Mouse (Mus musculus): Measurements from ENCODE around the gene Selenom. TPM values are rescaled to one million over a fixed set of nuclear protein-coding genes. Genes with fewer than 3 reads are reported as not detected.

The Selenom gene
- polyA plus RNA-seq, 1 experiment from 2014 or later: 151 TPM

GRCm38 (mm10) chr11:3539826-3540196 is 25.3 kb downstream of the Selenom start:
- ATAC-seq (ENCODE audit: insufficient number of reproducible peaks, insufficient read depth, low FRiP score, low read depth): no peak
- WGBS: 73% methylated on average over 4 of the region's 4 CpGs

GRCm38 (mm10) chr11:3540451-3541085 is 26.1 kb downstream of the Selenom start, which contains the start of gene Smtn:
Gene Smtn, minus strand, starts transcription at chr11:3540612.
- WGBS: 89% methylated on average over 23 of the region's 23 CpGs
- ATAC-seq (ENCODE audit: insufficient number of reproducible peaks, insufficient read depth, low FRiP score, low read depth): no peak
- H3K4me3 ChIP-seq (ENCODE audit: control insufficient read depth in 1 of 2, insufficient read depth in 1 of 2, low read depth in 1 of 2, low read length in 2 of 2): peak within 1 kb of the TSS; percentile 64 to 66
- peak within 1 kb of the TSS; percentile 66 for H3K4me2 ChIP-seq (ENCODE audit: low read length)
- H3K9ac ChIP-seq (ENCODE audit: low read length): peak within 1 kb of the TSS; percentile 89
- H3K27ac ChIP-seq (replicated peaks in 1 of 2; ENCODE audit: control insufficient read depth in 1 of 2, insufficient read depth in 1 of 2, low read depth in 2 of 2, low read length in 2 of 2): 0 out of 4 replicates have a peak within 1 kb of the TSS, but pooled peaks of 1 of the 2 experiments have one; percentile 14
- H3K27me3 ChIP-seq (ENCODE audit: control insufficient read depth, insufficient read depth, low read length): no peaks in the 10 kb centered on the region
- H3K9me3 ChIP-seq (ENCODE audit: control insufficient read depth, low read length): peaks cover 6% of the 10 kb centered on the region; the same call in 1 of the 2 replicates
- H3K36me3 ChIP-seq (ENCODE audit: control insufficient read depth, insufficient read depth, low read length): peaks cover 5% of the 10 kb centered on the region; the same call in 1 of the 2 replicates
- H3K4me1 ChIP-seq (ENCODE audit: control insufficient read depth in 2 of 2, insufficient read depth in 2 of 2, low read length in 2 of 2): peaks cover 14 to 30% of the 10 kb centered on the region in 2 experiments

More at GRCm38 (mm10) chr11:3539826-3540196, 25.3 kb downstream of the Selenom start:
- Histone ChIP-seq H3K4me3 (ENCODE audit: control insufficient read depth in 1 of 2, insufficient read depth in 1 of 2, low read depth in 1 of 2, low read length in 2 of 2) (peak overlapping the region; percentile 64 to 66), H3K36me3 (ENCODE audit: control insufficient read depth, insufficient read depth, low read length) (peaks cover 7% of the 10 kb centered on the region), H3K9me3 (ENCODE audit: control insufficient read depth, low read length) (peaks cover 6% of the 10 kb centered on the region; the same call in 1 of the 2 replicates), H3K9ac (ENCODE audit: low read length) (peak overlapping the region; percentile 89), H3K4me1 (ENCODE audit: control insufficient read depth in 2 of 2, insufficient read depth in 2 of 2, low read length in 2 of 2) (peaks cover 17 to 31% of the 10 kb centered on the region in 2 experiments), H3K27ac (replicated peaks in 1 of 2; ENCODE audit: control insufficient read depth in 1 of 2, insufficient read depth in 1 of 2, low read depth in 2 of 2, low read length in 2 of 2) (no peak overlapping the region), H3K4me2 (ENCODE audit: low read length) (peak overlapping the region; percentile 66), H3K27me3 (ENCODE audit: control insufficient read depth, insufficient read depth, low read length) (no peaks in the 10 kb centered on the region)

GRCm38 (mm10) chr11:3541932-3542331 is 27.4 kb downstream of the Selenom start:
- no peak overlapping the region for H3K4me2 ChIP-seq (ENCODE audit: low read length)
- 64% methylated on average over 3 of the region's 3 CpGs for WGBS
- no peaks in the 10 kb centered on the region for H3K27me3 ChIP-seq (ENCODE audit: control insufficient read depth, insufficient read depth, low read length)
- H3K36me3 ChIP-seq (ENCODE audit: control insufficient read depth, insufficient read depth, low read length): peaks cover 1% of the 10 kb centered on the region; the same call in 1 of the 2 replicates
- peaks cover 6% of the 10 kb centered on the region; the same call in 1 of the 2 replicates for H3K9me3 ChIP-seq (ENCODE audit: control insufficient read depth, low read length)
- peaks cover 10 to 26% of the 10 kb centered on the region in 2 experiments; a peak in 3 of 4 replicates for H3K4me1 ChIP-seq (ENCODE audit: control insufficient read depth in 2 of 2, insufficient read depth in 2 of 2, low read length in 2 of 2)
- H3K27ac ChIP-seq (replicated peaks in 1 of 2; ENCODE audit: control insufficient read depth in 1 of 2, insufficient read depth in 1 of 2, low read depth in 2 of 2, low read length in 2 of 2): no peak overlapping the region
- no peak overlapping the region for H3K4me3 ChIP-seq (ENCODE audit: control insufficient read depth in 1 of 2, insufficient read depth in 1 of 2, low read depth in 1 of 2, low read length in 2 of 2)
- ATAC-seq (ENCODE audit: insufficient number of reproducible peaks, insufficient read depth, low FRiP score, low read depth): no peak
- H3K9ac ChIP-seq (ENCODE audit: low read length): no peak overlapping the region

- Histone ChIP-seq H3K4me2 (ENCODE audit: low read length) (no peak overlapping the region), H3K36me3 (ENCODE audit: control insufficient read depth, insufficient read depth, low read length) (no peaks in the 10 kb centered on the region), H3K4me3 (ENCODE audit: control insufficient read depth in 1 of 2, insufficient read depth in 1 of 2, low read depth in 1 of 2, low read length in 2 of 2) (no peak overlapping the region), H3K4me1 (ENCODE audit: control insufficient read depth in 2 of 2, insufficient read depth in 2 of 2, low read length in 2 of 2) (peaks cover 7 to 23% of the 10 kb centered on the region in 2 experiments; a peak in 3 of 4 replicates), H3K9me3 (ENCODE audit: control insufficient read depth, low read length) (peaks cover 6% of the 10 kb centered on the region; the same call in 1 of the 2 replicates), H3K9ac (ENCODE audit: low read length) (no peak overlapping the region), H3K27me3 (ENCODE audit: control insufficient read depth, insufficient read depth, low read length) (no peaks in the 10 kb centered on the region), H3K27ac (replicated peaks in 1 of 2; ENCODE audit: control insufficient read depth in 1 of 2, insufficient read depth in 1 of 2, low read depth in 2 of 2, low read length in 2 of 2) (no peak overlapping the region)
- no peak for ATAC-seq (ENCODE audit: insufficient number of reproducible peaks, insufficient read depth, low FRiP score, low read depth)
- WGBS: 48% methylated on average over 5 of the region's 5 CpGs
These were observed 28.5 kb downstream of the Selenom start for GRCm38 (mm10) chr11:3543001-3543400.

- H3K27ac ChIP-seq (replicated peaks in 1 of 2; ENCODE audit: control insufficient read depth in 1 of 2, insufficient read depth in 1 of 2, low read depth in 2 of 2, low read length in 2 of 2): no peak overlapping the region
- 96% methylated on average over 5 of the region's 5 CpGs for WGBS
- ATAC-seq (ENCODE audit: insufficient number of reproducible peaks, insufficient read depth, low FRiP score, low read depth): no peak
- no peak overlapping the region for H3K4me3 ChIP-seq (ENCODE audit: control insufficient read depth in 1 of 2, insufficient read depth in 1 of 2, low read depth in 1 of 2, low read length in 2 of 2)
- H3K36me3 ChIP-seq (ENCODE audit: control insufficient read depth, insufficient read depth, low read length): no peaks in the 10 kb centered on the region
- no peaks in the 10 kb centered on the region for H3K27me3 ChIP-seq (ENCODE audit: control insufficient read depth, insufficient read depth, low read length)
- H3K9me3 ChIP-seq (ENCODE audit: control insufficient read depth, low read length): peaks cover 6% of the 10 kb centered on the region; the same call in 1 of the 2 replicates
- no peak overlapping the region for H3K9ac ChIP-seq (ENCODE audit: low read length)
- H3K4me2 ChIP-seq (ENCODE audit: low read length): no peak overlapping the region
- peaks cover 5 to 16% of the 10 kb centered on the region in 2 experiments; a peak in 2 of 4 replicates for H3K4me1 ChIP-seq (ENCODE audit: control insufficient read depth in 2 of 2, insufficient read depth in 2 of 2, low read length in 2 of 2)
These were observed 29.9 kb downstream of the Selenom start for GRCm38 (mm10) chr11:3544409-3544808.

GRCm38 (mm10) chr11:3545531-3546241 is 31.2 kb downstream of the Selenom start:
- H3K4me2 ChIP-seq (ENCODE audit: low read length): no peak overlapping the region
- H3K9me3 ChIP-seq (ENCODE audit: control insufficient read depth, low read length): peaks cover 6% of the 10 kb centered on the region; the same call in 1 of the 2 replicates
- no peaks in the 10 kb centered on the region for H3K27me3 ChIP-seq (ENCODE audit: control insufficient read depth, insufficient read depth, low read length)
- WGBS: 18% methylated on average over 9 of the region's 9 CpGs
- H3K4me3 ChIP-seq (ENCODE audit: control insufficient read depth in 1 of 2, insufficient read depth in 1 of 2, low read depth in 1 of 2, low read length in 2 of 2): no peak overlapping the region
- no peaks in the 10 kb centered on the region for H3K36me3 ChIP-seq (ENCODE audit: control insufficient read depth, insufficient read depth, low read length)
- ATAC-seq (ENCODE audit: insufficient number of reproducible peaks, insufficient read depth, low FRiP score, low read depth): no peak
- no peak overlapping the region for H3K9ac ChIP-seq (ENCODE audit: low read length)
- peaks cover 9 to 11% of the 10 kb centered on the region in 2 experiments; a peak in 2 of 4 replicates for H3K4me1 ChIP-seq (ENCODE audit: control insufficient read depth in 2 of 2, insufficient read depth in 2 of 2, low read length in 2 of 2)
- H3K27ac ChIP-seq (replicated peaks in 1 of 2; ENCODE audit: control insufficient read depth in 1 of 2, insufficient read depth in 1 of 2, low read depth in 2 of 2, low read length in 2 of 2): peak overlapping the region; percentile 39 to 58

GRCm38 (mm10) chr11:3546242-3546562 is 31.7 kb downstream of the Selenom start:
- Histone ChIP-seq H3K27ac (replicated peaks in 1 of 2; ENCODE audit: control insufficient read depth in 1 of 2, insufficient read depth in 1 of 2, low read depth in 2 of 2, low read length in 2 of 2) (peak overlapping the region; percentile 39 to 58), H3K36me3 (ENCODE audit: control insufficient read depth, insufficient read depth, low read length) (no peaks in the 10 kb centered on the region), H3K4me2 (ENCODE audit: low read length) (no peak overlapping the region), H3K27me3 (ENCODE audit: control insufficient read depth, insufficient read depth, low read length) (no peaks in the 10 kb centered on the region), H3K4me1 (ENCODE audit: control insufficient read depth in 2 of 2, insufficient read depth in 2 of 2, low read length in 2 of 2) (peaks cover 9 to 11% of the 10 kb centered on the region in 2 experiments; a peak in 2 of 4 replicates), H3K9me3 (ENCODE audit: control insufficient read depth, low read length) (peaks cover 6% of the 10 kb centered on the region; the same call in 1 of the 2 replicates), H3K9ac (ENCODE audit: low read length) (no peak overlapping the region), H3K4me3 (ENCODE audit: control insufficient read depth in 1 of 2, insufficient read depth in 1 of 2, low read depth in 1 of 2, low read length in 2 of 2) (no peak overlapping the region)
- 22% methylated on average over 1 of the region's 1 CpGs for WGBS
- ATAC-seq (ENCODE audit: insufficient number of reproducible peaks, insufficient read depth, low FRiP score, low read depth): no peak

All from heart, embryonic 14.5 days (tissue).